Mouse (Mus musculus): ENCODE results near the gene Hoxa9.

Gene Hoxa9

GRCm38 (mm10) chr6:52219234-52219942 is 11.5 kb downstream of the Hoxa9 start:
- intact Hi-C loops (cut with DNase I): no loop called here

GRCm38 (mm10) chr6:52218643-52219215 is 12.2 kb downstream of the Hoxa9 start:
- intact Hi-C loops (cut with DNase I): no loop called here

- intact Hi-C loops (cut with DNase I): no loop called here
Observed at GRCm38 (mm10) chr6:52217895-52218642, 12.8 kb downstream of the Hoxa9 start.

GRCm38 (mm10) chr6:52217459-52217768 is 13.5 kb downstream of the Hoxa9 start:
- intact Hi-C loops (cut with DNase I): no loop called here

DNA sequence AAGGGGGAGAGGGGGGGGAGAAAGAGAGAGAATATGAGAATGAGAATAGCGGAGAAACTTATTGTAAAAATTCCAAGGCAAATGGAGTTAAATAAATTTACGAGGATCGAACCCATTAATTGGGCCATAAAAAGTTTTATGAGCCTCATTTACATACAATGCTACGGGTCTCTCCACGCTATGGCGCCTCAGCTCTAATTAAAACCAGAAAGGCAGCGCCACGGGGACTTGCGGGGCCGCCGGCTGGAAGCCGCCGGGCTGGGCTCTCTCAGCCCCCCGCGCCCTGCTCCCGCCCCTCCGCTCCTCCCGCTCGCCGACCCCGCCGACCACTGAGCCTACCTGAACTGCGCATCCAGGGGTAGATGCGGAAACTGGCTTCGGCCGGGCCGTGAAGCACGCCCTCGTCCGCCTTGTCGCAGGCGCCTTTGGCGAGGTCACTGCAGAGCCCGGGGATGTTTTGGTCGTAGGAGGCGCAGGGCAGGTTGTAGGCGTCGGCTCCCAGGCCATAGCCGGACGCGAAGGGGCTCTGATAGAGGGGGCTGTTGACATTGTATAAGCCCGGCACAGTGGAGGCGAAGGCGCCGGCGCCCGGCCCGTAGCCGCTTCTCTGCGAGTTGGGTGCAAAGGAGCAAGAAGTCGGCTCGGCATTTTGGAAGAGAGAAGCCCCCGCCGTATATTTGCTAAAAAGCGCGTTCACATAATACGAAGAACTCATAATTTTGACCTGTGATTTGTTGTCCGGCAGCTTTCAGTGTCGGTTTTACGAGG is 14.0 kb downstream of the Hoxa9 start:
- intact Hi-C loops (cut with DNase I): no loop called here

DNA sequence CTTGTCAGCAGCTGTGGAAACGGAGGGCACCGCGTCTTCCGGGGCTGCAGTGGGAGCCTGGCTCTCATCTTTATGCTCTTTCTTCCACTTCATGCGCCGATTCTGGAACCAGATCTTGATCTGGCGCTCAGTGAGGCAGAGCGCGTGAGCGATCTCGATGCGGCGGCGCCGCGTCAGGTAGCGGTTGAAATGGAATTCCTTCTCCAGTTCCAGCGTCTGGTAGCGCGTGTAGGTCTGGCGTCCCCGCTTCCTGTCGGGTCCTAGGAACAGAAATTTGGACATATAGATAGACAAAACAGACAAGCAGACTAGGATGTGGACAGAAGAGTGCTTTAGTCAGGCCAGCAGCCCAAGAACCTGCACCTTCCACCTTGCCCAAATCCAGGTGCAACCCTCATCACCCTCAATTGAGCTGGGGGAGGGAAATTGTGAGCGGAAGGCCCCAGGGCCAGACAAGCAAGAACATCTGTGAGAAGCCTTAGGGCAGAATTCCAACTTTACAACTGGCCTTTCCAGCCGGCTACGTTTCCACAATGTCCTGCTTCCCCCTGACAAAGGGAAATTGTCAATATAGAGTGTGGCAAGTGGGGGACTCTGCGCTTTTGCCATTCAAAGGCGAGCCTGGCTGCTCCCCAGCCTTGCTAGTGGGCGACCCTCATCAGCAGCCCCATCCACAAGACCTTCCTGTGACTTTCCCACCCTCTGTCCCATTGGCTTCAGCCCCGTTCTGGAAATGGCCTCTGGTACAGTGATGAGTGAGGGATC is 14.9 kb downstream of the Hoxa9 start:
- intact Hi-C loops (cut with DNase I): no loop called here

DNA sequence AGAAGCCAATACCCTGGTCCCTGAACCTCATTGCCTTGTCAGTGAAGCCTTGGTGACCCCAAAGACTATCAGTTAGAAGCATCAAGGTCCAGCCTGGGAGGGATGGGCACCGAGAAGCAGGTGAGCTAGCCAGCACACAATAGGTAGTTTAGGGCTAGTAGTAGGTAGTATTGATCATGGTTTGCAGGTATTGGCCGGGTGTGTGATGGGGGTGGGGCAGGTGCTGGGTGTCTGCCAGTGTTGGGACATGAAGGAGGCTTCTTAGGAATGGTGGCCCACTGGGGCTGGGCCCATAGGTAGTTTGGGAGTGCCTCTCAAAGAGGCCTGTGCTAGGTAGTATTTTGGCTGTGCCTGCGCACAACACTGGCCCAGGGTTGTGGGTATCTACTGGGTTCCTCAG is 15.8 kb downstream of the Hoxa9 start:
- intact Hi-C loops (cut with DNase I): no loop called here

GRCm38 (mm10) chr6:52214271-52214670 is 16.6 kb downstream of the Hoxa9 start:
- intact Hi-C loops (cut with DNase I): no loop called here

DNA sequence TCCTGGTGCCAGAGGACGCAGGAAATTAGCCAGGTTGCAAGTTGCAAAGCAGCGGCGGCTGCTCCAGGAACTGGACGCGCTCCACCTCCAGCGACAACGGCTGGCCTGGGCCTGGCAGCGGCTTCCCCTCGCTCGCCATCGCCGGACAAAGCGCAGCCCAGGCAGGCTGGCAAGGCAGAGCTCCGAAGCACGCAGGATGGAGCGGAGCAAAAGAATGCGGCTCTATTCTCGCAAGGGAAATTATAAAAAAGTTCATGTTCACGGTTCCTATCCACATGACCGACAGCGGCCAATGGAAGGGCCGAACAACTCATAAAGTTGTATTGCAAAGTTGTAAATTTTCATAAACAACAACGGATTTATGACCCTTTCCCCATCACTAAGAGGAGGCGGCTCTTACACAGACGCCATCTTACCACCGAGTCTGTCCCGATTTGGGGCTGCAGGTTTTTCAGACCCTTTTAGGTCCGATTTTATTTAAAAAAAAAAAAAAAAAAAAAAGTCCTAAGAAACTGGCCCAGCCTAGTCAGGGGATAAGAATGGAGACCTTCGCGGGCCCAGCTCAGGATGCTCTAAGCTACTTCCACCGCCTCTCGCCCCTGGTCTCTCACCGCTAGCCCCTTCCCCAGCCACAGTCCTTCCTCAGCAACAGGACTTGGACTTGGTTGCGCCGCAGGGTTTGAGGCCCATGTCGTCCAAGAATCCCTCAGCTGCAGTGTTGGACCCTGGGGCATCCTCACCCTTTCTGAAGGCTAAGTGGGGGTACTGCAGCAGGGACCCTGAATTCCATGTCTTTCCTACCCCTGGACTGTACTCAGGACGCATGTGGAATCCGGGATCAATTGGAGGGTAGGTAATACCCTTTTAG is 17.5 kb downstream of the Hoxa9 start, which contains the start of the genes Hoxa3 and Gm28308:
TSS of gene Hoxa3 (minus strand) at position 218 of the 868 bp plus-strand sequence.
TSS of gene Gm28308 (minus strand) at position 221 of the 868 bp plus-strand sequence.
- intact Hi-C loops (cut with DNase I): no loop called here

GRCm38 (mm10) chr6:52212556-52213118 is 18.3 kb downstream of the Hoxa9 start:
- intact Hi-C loops (cut with DNase I): no loop called here

GRCm38 (mm10) chr6:52211961-52212360 is 18.9 kb downstream of the Hoxa9 start:
- intact Hi-C loops (cut with DNase I): no loop called here

- intact Hi-C loops (cut with DNase I): no loop called here
Observed at GRCm38 (mm10) chr6:52211170-52211935, 19.5 kb downstream of the Hoxa9 start.

GRCm38 (mm10) chr6:52209685-52210046 is 21.2 kb downstream of the Hoxa9 start:
- intact Hi-C loops (cut with DNase I): no loop called here

DNA sequence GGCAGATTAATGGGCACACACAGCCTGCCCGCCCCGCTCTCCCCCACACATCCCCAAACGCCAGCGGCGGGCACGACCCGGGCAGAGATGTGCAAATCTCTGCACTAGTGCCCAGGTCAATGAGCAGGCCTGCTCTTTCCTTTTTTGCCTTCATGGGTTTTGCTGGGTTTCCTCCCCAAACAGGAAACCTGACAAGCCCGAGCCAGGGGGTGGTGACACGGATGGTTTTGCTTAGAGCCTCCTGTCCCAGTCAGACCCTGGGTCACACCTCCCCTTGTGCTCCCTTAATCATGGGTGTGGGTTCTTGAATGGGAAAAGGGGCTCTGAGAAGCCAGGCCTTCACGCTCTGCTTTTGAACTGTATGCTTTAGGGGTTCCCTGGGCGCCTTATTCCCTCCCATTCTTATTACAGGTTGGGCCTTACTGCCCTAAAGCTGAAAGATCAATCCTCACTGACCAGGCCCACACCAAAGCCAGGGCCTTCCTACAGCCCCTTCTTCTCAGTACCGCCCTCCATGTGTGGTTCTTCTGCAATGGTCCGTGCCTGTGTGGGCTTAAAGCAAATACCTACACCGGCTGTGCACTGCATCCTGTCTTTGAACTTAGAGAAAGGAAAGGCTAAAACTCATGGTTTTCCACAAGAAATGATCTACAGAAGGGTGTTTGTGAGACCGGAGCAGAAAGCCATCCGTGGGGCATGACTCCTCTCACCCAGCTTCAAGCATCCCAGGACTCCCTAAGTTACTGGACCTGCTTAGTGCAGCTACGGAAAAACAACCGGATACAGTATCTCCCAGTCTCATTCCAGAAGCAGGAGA is 21.8 kb downstream of the Hoxa9 start:
- intact Hi-C loops (cut with DNase I): no loop called here

- intact Hi-C loops (cut with DNase I): no loop called here
Observed at GRCm38 (mm10) chr6:52208072-52208867, 22.6 kb downstream of the Hoxa9 start, which contains the start of gene Hoxa6. Gene Hoxa6 (minus strand): TSS chr6:52208722.

DNA sequence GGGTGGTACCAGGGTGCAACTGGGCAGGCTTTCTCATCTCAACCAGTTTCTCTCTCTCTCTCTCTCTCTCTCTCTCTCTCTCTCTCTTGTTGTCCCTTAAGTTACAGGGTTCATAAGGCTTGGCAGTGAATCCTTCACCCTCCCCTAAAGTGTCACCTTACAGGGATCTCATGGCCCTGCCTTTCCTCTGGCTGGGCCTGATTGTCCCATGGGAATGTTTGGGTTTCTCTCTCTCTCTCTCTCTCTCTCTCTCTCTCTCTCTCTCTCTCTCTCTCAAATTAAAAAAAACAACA is 23.3 kb downstream of the Hoxa9 start:
- intact Hi-C loops (cut with DNase I): no loop called here
